Mouse (Mus musculus) thymus, adult 2 months (tissue): ENCODE measurements at regions not wholly inside any gene's neighbourhood (a gene's known extent, or its start where the extent isn't known, plus 50 kb on each side); places are given as distances from the start of the nearest gene placed in this dataset.

Experiments
- CTCF ChIP-seq: fragments of 200-500 bp; IDR thresholded peaks from 2 replicates; pipeline ENCODE4 v1.5.1; 2012; ENCODE audit warnings: mild to moderate bottlenecking, control low read depth, low read length, moderate library complexity, borderline replicate concordance; ENCODE audit not compliant: control insufficient read depth, poor library complexity, insufficient read depth; ENCODE audit errors: extremely low read depth
- POLR2A ChIP-seq: fragments of 200-500 bp; IDR thresholded peaks from 2 replicates; pipeline ENCODE4 v1.6.1; 2012; ENCODE audit warnings: mild to moderate bottlenecking, low read length, control low read depth, moderate library complexity; ENCODE audit not compliant: control insufficient read depth, poor library complexity, insufficient read depth; ENCODE audit errors: extremely low read depth

- no peak for TF ChIP-seq POLR2A
- TF ChIP-seq CTCF: no peak
These were observed 316.8 kb downstream of the Med13l start for GRCm38 (mm10) chr5:118877313-118877669.
